ENCODE assay signal across 11 mouse cellular contexts in the genomic region with DNA sequence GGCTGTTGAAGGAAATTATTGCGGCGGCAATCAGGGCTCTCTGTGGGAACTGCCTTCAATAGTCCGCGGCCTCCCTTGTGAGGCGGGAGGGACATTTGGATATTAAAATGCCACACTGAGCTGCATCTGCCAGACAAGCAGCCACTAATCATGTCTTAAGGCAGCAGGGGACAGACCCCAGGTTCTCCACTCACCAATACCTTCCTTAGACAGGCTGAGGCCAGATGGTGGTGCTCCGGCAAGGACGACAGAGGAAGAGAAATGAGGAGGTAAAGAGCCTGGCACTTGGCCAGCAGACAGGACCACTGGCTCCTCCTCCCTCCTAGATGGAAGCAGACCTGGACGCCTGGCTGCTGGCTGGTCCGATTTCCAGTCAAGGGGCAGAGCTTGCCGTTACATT.
DNase-seq lines count a peak whose midpoint lies in the region; ATAC-seq and TF ChIP-seq lines count a peak whose summit lies in the region.
"Had no signal": no experiment of that assay in that cellular context is flagged by ENCODE, and none has a peak within 500 bp of the region (broad histone marks: within the 10 kb centered on the region; RNA-seq: fewer than 3 reads in every experiment).

No protein-coding gene starts in this region.

- no peak overlapping the region for H3K9ac ChIP-seq in intestine, embryonic 14.5 days (ENCODE audit: low read length)
- no peak overlapping the region for H3K9ac ChIP-seq in intestine, postnatal 0 days (ENCODE audit: low read depth, low read length)
- H3K9ac ChIP-seq in intestine, embryonic 15.5 days, result no peak overlapping the region
- no peak overlapping the region for H3K9ac ChIP-seq in neural tube, embryonic 13.5 days
- H3K9ac ChIP-seq: lung, embryonic 15.5 days had no signal

- peak; percentile 63 for DNase-seq in intestine, embryonic 14.5 days (ENCODE audit: low spot score)
- DNase-seq in cerebellum, adult 9-11 months, result peak; percentile 73
- DNase-seq in gastrocnemius, adult 2 months, result no peak
- no peak for DNase-seq in thymus, postnatal 14 days
- no peak for DNase-seq in heart, postnatal 25 days (ENCODE audit: low spot score)
- DNase-seq: kidney, adult 9 months; right cerebral cortex, adult 18-20 months had no signal

- intact Hi-C loops in gastrocnemius, adult 2 months (cut with DNase I), result loop anchor here (5.0 kb wide), 1 partner anchor 56 kb away; no protein-coding TSS in a partner anchor
- intact Hi-C loops in heart, postnatal 25 days (cut with DNase I), result loop anchor here (5.0 kb wide), 1 partner anchor 56 kb away; no protein-coding TSS in a partner anchor

- TF ChIP-seq CTCF in intestine, postnatal 0 days (IDR thresholded peaks at IDR 0.05; ENCODE audit: low read depth), result no peak
- no peak for TF ChIP-seq CTCF in gastrocnemius, adult 2 months (IDR thresholded peaks at IDR 0.05)

- peak overlapping the region; percentile 26; the same call in 1 of the 2 replicates for H3K4me2 ChIP-seq in intestine, embryonic 14.5 days (ENCODE audit: low read length)
- H3K4me2 ChIP-seq in intestine, postnatal 0 days (replicated peaks; ENCODE audit: low read depth), result no peak overlapping the region
- 0 out of 2 replicates have a peak overlapping the region, but pooled peaks have one; percentile 11 for H3K4me2 ChIP-seq in intestine, embryonic 15.5 days (replicated peaks)
- peak overlapping the region; percentile 43 for H3K4me2 ChIP-seq in neural tube, embryonic 13.5 days
- H3K4me2 ChIP-seq: lung, embryonic 15.5 days had no signal

- no peaks in the 10 kb centered on the region for H3K36me3 ChIP-seq in intestine, embryonic 14.5 days (ENCODE audit: control insufficient read depth, insufficient read depth, low read length)
- no peaks in the 10 kb centered on the region for H3K36me3 ChIP-seq in intestine, postnatal 0 days (ENCODE audit: control insufficient read depth, insufficient read depth)
- H3K36me3 ChIP-seq in intestine, embryonic 15.5 days, result no peaks in the 10 kb centered on the region
- H3K36me3 ChIP-seq in neural tube, embryonic 13.5 days, result no peaks in the 10 kb centered on the region
- H3K36me3 ChIP-seq: lung, embryonic 15.5 days had no signal

- H3K9me3 ChIP-seq in intestine, embryonic 14.5 days (ENCODE audit: control insufficient read depth, low read length), result no peaks in the 10 kb centered on the region
- H3K9me3 ChIP-seq in intestine, postnatal 0 days (ENCODE audit: control insufficient read depth), result 0 out of 2 replicates have a peak, but pooled peaks cover 4% of the 10 kb centered on the region
- no peaks in the 10 kb centered on the region for H3K9me3 ChIP-seq in intestine, embryonic 15.5 days
- H3K9me3 ChIP-seq in neural tube, embryonic 13.5 days, result no peaks in the 10 kb centered on the region
- H3K9me3 ChIP-seq: lung, embryonic 15.5 days had no signal

- WGBS in intestine, embryonic 14.5 days, result 26% methylated on average over 10 of the region's 10 CpGs
- WGBS in intestine, postnatal 0 days, result 52% methylated on average over 10 of the region's 10 CpGs
- WGBS in intestine, embryonic 15.5 days, result 46% methylated on average over 10 of the region's 10 CpGs
- WGBS in neural tube, embryonic 13.5 days, result 11% methylated on average over 10 of the region's 10 CpGs

- H3K27me3 ChIP-seq in intestine, embryonic 14.5 days (replicated peaks; ENCODE audit: control insufficient read depth, insufficient read depth, low read length), result no peaks in the 10 kb centered on the region
- no peaks in the 10 kb centered on the region for H3K27me3 ChIP-seq in intestine, postnatal 0 days (replicated peaks; ENCODE audit: control insufficient read depth, insufficient read depth, low read length)
- H3K27me3 ChIP-seq in intestine, embryonic 15.5 days (replicated peaks), result no peaks in the 10 kb centered on the region
- no peaks in the 10 kb centered on the region for H3K27me3 ChIP-seq in neural tube, embryonic 13.5 days
- H3K27me3 ChIP-seq: lung, embryonic 15.5 days had no signal

- H3K4me3 ChIP-seq in intestine, embryonic 14.5 days (ENCODE audit: low read depth, low read length), result no peak overlapping the region
- no peak overlapping the region for H3K4me3 ChIP-seq in intestine, postnatal 0 days (ENCODE audit: low read depth, low read length)
- H3K4me3 ChIP-seq in intestine, embryonic 15.5 days (replicated peaks), result no peak overlapping the region
- H3K4me3 ChIP-seq in neural tube, embryonic 13.5 days, result no peak overlapping the region
- no peak overlapping the region for H3K4me3 ChIP-seq in gastrocnemius, adult 2 months
- H3K4me3 ChIP-seq: lung, embryonic 15.5 days had no signal

- peaks cover 2% of the 10 kb centered on the region; the same call in 1 of the 2 replicates for H3K4me1 ChIP-seq in intestine, embryonic 14.5 days (replicated peaks; ENCODE audit: control insufficient read depth, insufficient read depth, low read length)
- H3K4me1 ChIP-seq in intestine, postnatal 0 days (replicated peaks; ENCODE audit: control insufficient read depth, insufficient read depth, low read length), result no peaks in the 10 kb centered on the region
- H3K4me1 ChIP-seq in intestine, embryonic 15.5 days (replicated peaks), result peaks cover 7% of the 10 kb centered on the region; the same call in 1 of the 2 replicates
- H3K4me1 ChIP-seq in neural tube, embryonic 13.5 days (replicated peaks), result peaks cover 20% of the 10 kb centered on the region

- H3K27ac ChIP-seq in intestine, embryonic 14.5 days (ENCODE audit: low read depth), result no peak overlapping the region
- H3K27ac ChIP-seq in intestine, postnatal 0 days (ENCODE audit: low read depth, low read length), result no peak overlapping the region
- no peak overlapping the region for H3K27ac ChIP-seq in intestine, embryonic 15.5 days
- H3K27ac ChIP-seq in neural tube, embryonic 13.5 days (replicated peaks), result peak overlapping the region; percentile 49; the same call in 1 of the 2 replicates
- no peak overlapping the region for H3K27ac ChIP-seq in gastrocnemius, adult 2 months
- H3K27ac ChIP-seq: lung, embryonic 15.5 days had no signal

- 0 out of 2 replicates have a peak, but pooled peaks have one; percentile 20 for ATAC-seq in intestine, embryonic 14.5 days (replicated peaks; ENCODE audit: low FRiP score, low TSS enrichment, low read depth)
- no peak for ATAC-seq in intestine, postnatal 0 days
- no peak for ATAC-seq in intestine, embryonic 15.5 days
- peak; percentile 74 for ATAC-seq in neural tube, embryonic 13.5 days (ENCODE audit: low read depth)

Comparison
In these comparisons a context has a peak if more than half of its experiments do, and no peak if none do; other contexts are left out.
1. ATAC-seq: peak in intestine, embryonic 14.5 days (single experiment) and neural tube, embryonic 13.5 days (single experiment); none in intestine, postnatal 0 days (single experiment) and intestine, embryonic 15.5 days (single experiment).
2. DNase-seq: peak in intestine, embryonic 14.5 days (single experiment) and cerebellum, adult 9-11 months (single experiment); none in gastrocnemius, adult 2 months (single experiment), thymus, postnatal 14 days (single experiment) and heart, postnatal 25 days (single experiment).